Mouse (Mus musculus): Measurements from ENCODE around the gene Zmynd10. TPM values are rescaled to one million over a fixed set of nuclear protein-coding genes. Genes with fewer than 3 reads are reported as not detected.
A peak's percentile ranks its signal among the peaks of the same experiment; 100 is the strongest.

Gene Zmynd10
- polyA plus RNA-seq, 1 experiment from 2014 or later, result 0.51 TPM

DNA sequence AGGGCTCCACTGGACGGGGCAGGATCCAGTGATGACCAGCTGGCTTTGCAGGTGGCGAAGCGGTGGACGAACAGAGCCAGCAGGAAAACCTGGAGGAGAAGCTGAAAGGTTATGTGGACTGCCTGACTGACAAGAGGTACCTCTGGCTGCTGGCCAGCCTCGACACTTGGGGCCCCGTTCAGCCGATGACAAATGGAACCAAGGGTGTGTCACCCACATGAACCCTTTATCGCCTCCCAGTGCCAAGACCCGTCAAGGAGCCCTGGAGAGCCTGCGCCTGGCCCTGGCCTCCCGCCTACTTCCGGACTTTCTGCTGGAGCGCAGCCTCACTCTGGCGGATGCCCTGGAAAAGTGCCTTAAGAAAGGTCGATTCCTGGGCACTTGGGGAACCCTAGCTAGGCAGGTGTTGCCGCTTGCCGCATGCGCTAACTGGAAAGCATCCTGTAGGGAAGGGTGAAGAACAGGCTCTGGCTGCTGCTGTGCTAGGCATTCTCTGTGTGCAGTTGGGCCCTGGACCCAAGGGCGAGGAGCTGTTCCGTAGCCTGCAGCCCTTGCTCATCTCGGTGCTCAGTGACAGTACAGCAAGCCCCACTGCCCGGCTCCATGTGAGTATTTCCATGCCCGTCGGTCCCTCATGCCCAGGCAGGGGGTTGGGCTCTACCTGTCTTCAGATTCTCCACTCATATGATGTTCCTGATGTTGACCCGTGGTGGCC, 43.1 kb downstream of the Zmynd10 start:
- Histone ChIP-seq H3K27me3 (replicated peaks) (no peaks in the 10 kb centered on the region), H3K36me3 (peaks cover 44% of the 10 kb centered on the region), H3K9ac (no peak overlapping the region), H3K4me1 (peaks cover 12% of the 10 kb centered on the region), H3K4me2 (replicated peaks) (no peak overlapping the region), H3K4me3 (no peak overlapping the region), H3K9me3 (no peaks in the 10 kb centered on the region), H3K27ac (no peak overlapping the region)
- WGBS, result 91% methylated on average over 25 of the region's 25 CpGs
- no peak for ATAC-seq (ENCODE audit: low FRiP score, low read depth)

- no peaks in the 10 kb centered on the region for H3K9me3 ChIP-seq
- peaks cover 12% of the 10 kb centered on the region for H3K4me1 ChIP-seq
- no peak overlapping the region for H3K9ac ChIP-seq
- WGBS, result 97% methylated on average over 6 of the region's 6 CpGs
- H3K4me3 ChIP-seq, result no peak overlapping the region
- no peak overlapping the region for H3K27ac ChIP-seq
- H3K4me2 ChIP-seq (replicated peaks), result no peak overlapping the region
- H3K27me3 ChIP-seq (replicated peaks), result no peaks in the 10 kb centered on the region
- ATAC-seq (ENCODE audit: low FRiP score, low read depth), result no peak
- H3K36me3 ChIP-seq, result peaks cover 44% of the 10 kb centered on the region
Observed at GRCm38 (mm10) chr9:107590773-107591060, 43.6 kb downstream of the Zmynd10 start.

DNA sequence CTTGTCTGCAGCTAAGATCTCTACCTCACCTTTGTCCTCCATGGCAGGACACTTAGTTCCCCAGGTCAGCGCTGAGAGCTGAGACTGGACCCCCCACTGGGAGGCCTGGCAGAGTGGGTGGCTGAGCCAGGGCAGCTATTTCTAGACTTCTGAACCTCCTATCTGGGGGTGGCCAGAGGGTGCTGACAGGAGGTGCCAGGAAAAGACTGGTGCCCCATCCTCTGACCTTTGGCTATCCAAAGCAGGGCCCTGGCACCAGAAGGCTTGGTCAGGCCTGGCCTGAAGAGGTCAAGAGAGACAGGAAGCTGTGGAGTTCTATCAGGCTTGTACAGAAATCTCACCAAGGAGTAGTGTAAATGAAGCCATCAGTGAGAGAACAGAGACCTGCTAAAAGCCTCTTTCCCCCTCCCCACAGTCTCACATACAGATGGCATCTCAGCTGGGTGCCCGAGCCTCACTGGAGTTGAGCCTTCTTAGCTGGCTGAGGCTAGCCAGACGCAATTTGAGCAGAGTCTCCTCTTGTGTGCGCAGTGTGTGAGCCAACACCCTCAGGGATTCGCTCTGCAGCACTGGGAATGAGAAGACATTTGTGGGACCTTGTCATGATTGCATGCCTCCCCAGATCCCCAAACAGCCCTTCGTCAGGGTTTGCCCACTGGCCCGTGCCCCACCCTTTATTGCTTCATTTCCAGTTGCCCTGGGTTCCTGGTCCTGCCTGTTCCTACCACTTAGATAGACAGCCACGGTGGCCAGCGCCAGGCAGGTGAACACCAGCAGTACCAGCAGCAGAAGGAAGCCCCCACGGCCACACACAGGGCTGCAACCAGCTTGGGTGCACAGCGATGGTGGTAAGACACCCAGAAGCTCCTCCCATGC, 46.2 kb downstream of the Zmynd10 start:
- H3K27ac ChIP-seq, result no peak overlapping the region
- no peaks in the 10 kb centered on the region for H3K27me3 ChIP-seq (replicated peaks)
- no peak for ATAC-seq (ENCODE audit: low FRiP score, low read depth)
- peaks cover 6% of the 10 kb centered on the region for H3K4me1 ChIP-seq
- peaks cover 44% of the 10 kb centered on the region for H3K36me3 ChIP-seq
- 0 out of 2 replicates have a peak overlapping the region, but pooled peaks have one; percentile 4 for H3K4me2 ChIP-seq (replicated peaks)
- H3K4me3 ChIP-seq, result no peak overlapping the region
- no peak overlapping the region for H3K9ac ChIP-seq
- H3K9me3 ChIP-seq, result no peaks in the 10 kb centered on the region
- WGBS, result 84% methylated on average over 11 of the region's 11 CpGs

DNA sequence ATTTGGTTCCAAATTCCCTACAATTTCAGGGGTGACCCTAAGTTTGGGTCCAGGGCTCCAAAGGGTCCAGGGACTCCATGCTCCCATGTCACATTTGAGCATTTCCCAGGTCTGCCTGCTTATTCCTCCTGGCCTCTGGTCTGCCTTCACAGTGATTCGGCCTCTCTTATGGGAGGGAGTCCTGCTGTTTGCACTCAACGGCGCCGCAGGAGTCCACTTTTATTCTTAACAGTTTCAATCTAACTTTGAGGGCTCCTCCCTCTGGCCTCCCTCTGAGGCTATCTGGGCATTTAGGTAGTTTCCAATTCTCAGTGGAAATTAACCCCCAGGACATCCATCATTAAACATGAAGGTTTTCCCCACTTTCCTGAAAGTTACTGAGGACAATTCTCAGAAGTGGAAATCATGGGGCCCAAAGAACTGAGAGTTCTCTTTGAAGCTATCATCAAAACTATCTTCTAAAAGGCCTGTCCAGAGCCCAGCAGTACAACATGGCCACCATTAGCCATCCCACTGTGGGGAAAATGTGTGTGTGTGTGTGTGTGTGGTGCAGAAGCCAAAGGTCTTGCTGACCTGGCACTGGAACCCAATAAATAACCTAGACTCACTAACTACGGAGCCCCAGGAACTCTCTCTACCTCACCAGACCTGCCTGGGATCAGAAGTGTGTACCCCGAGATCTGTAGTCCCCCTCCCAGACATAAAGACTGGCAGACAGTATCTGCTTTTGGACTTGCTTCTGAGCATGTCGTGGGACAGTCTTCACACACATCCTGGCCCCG, 47.4 kb downstream of the Zmynd10 start:
- no peak overlapping the region for H3K4me2 ChIP-seq (replicated peaks)
- no peaks in the 10 kb centered on the region for H3K9me3 ChIP-seq
- no peak overlapping the region for H3K27ac ChIP-seq
- no peak overlapping the region for H3K9ac ChIP-seq
- ATAC-seq (ENCODE audit: low FRiP score, low read depth), result no peak
- H3K27me3 ChIP-seq (replicated peaks), result no peaks in the 10 kb centered on the region
- no peak overlapping the region for H3K4me3 ChIP-seq
- 65% methylated on average over 8 of the region's 8 CpGs for WGBS
- H3K4me1 ChIP-seq, result no peaks in the 10 kb centered on the region
- H3K36me3 ChIP-seq, result peaks cover 44% of the 10 kb centered on the region

GRCm38 (mm10) chr9:107596619-107597569, 49.8 kb downstream of the Zmynd10 start:
- H3K9me3 ChIP-seq, result no peaks in the 10 kb centered on the region
- peaks cover 22% of the 10 kb centered on the region for H3K36me3 ChIP-seq
- no peak overlapping the region for H3K4me3 ChIP-seq
- 93% methylated on average over 11 of the region's 11 CpGs for WGBS
- no peaks in the 10 kb centered on the region for H3K4me1 ChIP-seq
- H3K27ac ChIP-seq, result no peak overlapping the region
- no peaks in the 10 kb centered on the region for H3K27me3 ChIP-seq (replicated peaks)
- ATAC-seq (ENCODE audit: low FRiP score, low read depth), result no peak
- H3K4me2 ChIP-seq (replicated peaks), result no peak overlapping the region
- H3K9ac ChIP-seq, result no peak overlapping the region

DNA sequence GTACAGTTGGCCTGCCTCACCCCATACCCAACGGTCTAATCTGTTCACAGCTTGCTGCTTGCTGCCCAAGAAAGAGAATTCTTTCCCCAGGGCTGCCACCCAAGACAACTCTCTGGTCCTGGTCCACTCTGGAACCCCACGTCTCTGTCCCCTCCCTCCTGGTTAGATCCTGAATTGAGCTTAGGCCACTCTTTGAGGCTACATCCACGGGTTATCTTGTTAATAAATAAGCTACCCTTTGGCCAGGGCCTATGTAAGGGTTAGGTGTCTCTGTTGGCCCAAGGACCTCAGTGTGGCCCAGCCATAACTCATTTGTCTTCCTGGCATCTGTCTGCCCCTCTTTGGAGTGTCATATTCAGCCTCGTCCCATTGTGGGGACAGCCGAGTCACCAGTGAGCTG, 51.3 kb downstream of the Zmynd10 start:
- ATAC-seq (ENCODE audit: low FRiP score, low read depth), result no peak
- WGBS, result 85% methylated on average over 5 of the region's 5 CpGs
- H3K4me3 ChIP-seq, result no peak overlapping the region
- no peak overlapping the region for H3K27ac ChIP-seq
- peaks cover 7% of the 10 kb centered on the region; the same call in 1 of the 2 replicates for H3K36me3 ChIP-seq
- H3K9ac ChIP-seq, result no peak overlapping the region
- no peaks in the 10 kb centered on the region for H3K4me1 ChIP-seq
- no peak overlapping the region for H3K4me2 ChIP-seq (replicated peaks)
- H3K27me3 ChIP-seq (replicated peaks), result no peaks in the 10 kb centered on the region
- no peaks in the 10 kb centered on the region for H3K9me3 ChIP-seq

GRCm38 (mm10) chr9:107599433-107599832, 52.3 kb downstream of the Zmynd10 start:
- 89% methylated on average over 9 of the region's 9 CpGs for WGBS

GRCm38 (mm10) chr9:107599842-107600241, 52.7 kb downstream of the Zmynd10 start:
- Histone ChIP-seq H3K36me3 (no peaks in the 10 kb centered on the region), H3K4me1 (peaks cover 10% of the 10 kb centered on the region), H3K27ac (no peak overlapping the region), H3K9ac (no peak overlapping the region), H3K4me2 (replicated peaks) (no peak overlapping the region), H3K27me3 (replicated peaks) (no peaks in the 10 kb centered on the region), H3K4me3 (no peak overlapping the region), H3K9me3 (no peaks in the 10 kb centered on the region)
- ATAC-seq (ENCODE audit: low FRiP score, low read depth), result no peak
- WGBS, result 71% methylated on average over 14 of the region's 14 CpGs

More at GRCm38 (mm10) chr9:107599433-107599832, 52.3 kb downstream of the Zmynd10 start:
- peaks cover 6% of the 10 kb centered on the region for H3K4me1 ChIP-seq
- no peak overlapping the region for H3K4me2 ChIP-seq (replicated peaks)
- H3K9me3 ChIP-seq, result no peaks in the 10 kb centered on the region
- H3K9ac ChIP-seq, result no peak overlapping the region
- H3K27ac ChIP-seq, result no peak overlapping the region
- H3K4me3 ChIP-seq, result no peak overlapping the region
- no peak for ATAC-seq (ENCODE audit: low FRiP score, low read depth)
- H3K36me3 ChIP-seq, result no peaks in the 10 kb centered on the region; the same call in 1 of the 2 replicates
- no peaks in the 10 kb centered on the region for H3K27me3 ChIP-seq (replicated peaks)

- WGBS, result 81% methylated on average over 12 of the region's 12 CpGs
Observed at GRCm38 (mm10) chr9:107600745-107601144, 53.6 kb downstream of the Zmynd10 start.

More at GRCm38 (mm10) chr9:107600745-107601144, 53.6 kb downstream of the Zmynd10 start:
- H3K9ac ChIP-seq, result no peak overlapping the region
- H3K4me3 ChIP-seq, result no peak overlapping the region
- no peaks in the 10 kb centered on the region for H3K36me3 ChIP-seq
- H3K4me1 ChIP-seq, result peaks cover 15% of the 10 kb centered on the region
- H3K9me3 ChIP-seq, result no peaks in the 10 kb centered on the region
- H3K4me2 ChIP-seq (replicated peaks), result no peak overlapping the region
- no peaks in the 10 kb centered on the region for H3K27me3 ChIP-seq (replicated peaks)
- no peak overlapping the region for H3K27ac ChIP-seq
- no peak for ATAC-seq (ENCODE audit: low FRiP score, low read depth)
